ENCODE assay signal across 22 mouse cellular contexts in the genomic region with DNA sequence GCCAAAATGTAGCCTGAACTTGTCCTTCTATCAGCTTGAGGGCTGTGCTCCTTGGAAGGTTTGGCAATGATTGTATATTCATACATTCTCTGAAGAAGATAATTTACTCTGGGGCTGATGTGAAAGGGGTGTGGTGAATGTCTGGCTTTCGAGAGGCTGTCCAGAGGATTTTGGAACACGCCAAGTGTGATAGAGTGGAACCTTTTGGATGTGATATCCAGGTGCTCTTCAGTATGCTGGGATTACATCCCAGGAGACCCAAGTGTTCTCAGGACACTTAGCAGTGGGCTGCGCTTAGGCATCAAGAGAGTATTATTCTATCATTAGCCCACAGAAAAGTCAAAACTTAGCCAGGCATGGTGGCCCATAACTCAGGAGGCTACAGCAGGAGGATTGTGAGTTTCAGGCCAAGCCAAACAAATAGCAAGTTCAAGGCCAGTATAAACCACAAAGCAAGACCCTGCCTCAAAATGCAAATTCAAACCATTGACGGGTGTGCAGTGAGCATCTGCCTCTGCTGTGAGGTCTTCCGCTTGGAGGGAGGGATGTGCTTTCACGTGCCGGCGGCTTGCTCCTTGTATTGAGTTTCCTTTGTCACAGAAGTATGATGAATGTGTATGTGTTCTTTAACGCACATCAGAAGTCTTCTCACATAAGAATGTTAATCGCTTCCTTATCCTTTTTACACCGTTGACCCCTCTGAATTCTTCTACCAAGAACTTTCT. TPM values are rescaled to one million over a fixed set of nuclear protein-coding genes. Genes with fewer than 3 reads are reported as not detected.
A peak's percentile ranks its signal among the peaks of the same experiment; 100 is the strongest.
DNase-seq lines count a peak whose midpoint lies in the region; ATAC-seq and TF ChIP-seq lines count a peak whose summit lies in the region.
"Had no signal": no experiment of that assay in that cellular context is flagged by ENCODE, and none has a peak within 500 bp of the region (broad histone marks: within the 10 kb centered on the region; RNA-seq: fewer than 3 reads in every experiment).

No protein-coding gene starts in this region.

- no peak overlapping the region for H3K9ac ChIP-seq in intestine, embryonic 16.5 days (ENCODE audit: low read depth, low read length)
- no peak overlapping the region for H3K9ac ChIP-seq in intestine, embryonic 15.5 days
- H3K9ac ChIP-seq in intestine, postnatal 0 days (ENCODE audit: low read depth, low read length), result no peak overlapping the region
- H3K9ac ChIP-seq: hindbrain, embryonic 13.5 days had no signal

- H3K4me2 ChIP-seq in intestine, embryonic 16.5 days (ENCODE audit: low read depth, low read length), result 0 out of 2 replicates have a peak overlapping the region, but pooled peaks have one; percentile 7
- no peak overlapping the region for H3K4me2 ChIP-seq in intestine, embryonic 15.5 days (replicated peaks)
- H3K4me2 ChIP-seq in intestine, postnatal 0 days (replicated peaks; ENCODE audit: low read depth), result peak overlapping the region; percentile 1; the same call in 1 of the 2 replicates
- H3K4me2 ChIP-seq: hindbrain, embryonic 13.5 days had no signal

- 0 out of 2 replicates have a peak, but pooled peaks cover 5% of the 10 kb centered on the region for H3K36me3 ChIP-seq in intestine, embryonic 16.5 days (ENCODE audit: control insufficient read depth, insufficient read depth, low read length)
- H3K36me3 ChIP-seq in intestine, embryonic 15.5 days, result peaks cover 6% of the 10 kb centered on the region; the same call in 1 of the 2 replicates
- H3K36me3 ChIP-seq in intestine, postnatal 0 days (ENCODE audit: control insufficient read depth, insufficient read depth), result no peaks in the 10 kb centered on the region
- no peaks in the 10 kb centered on the region for H3K36me3 ChIP-seq in kidney, adult 2 months (ENCODE audit: control insufficient read depth, insufficient read depth, low read length)

- WGBS in intestine, embryonic 16.5 days, result 87% methylated on average over 11 of the region's 11 CpGs
- 88% methylated on average over 11 of the region's 11 CpGs for WGBS in intestine, embryonic 15.5 days
- 82% methylated on average over 11 of the region's 11 CpGs for WGBS in intestine, postnatal 0 days
- WGBS in kidney, adult 2 months, result 86% methylated on average over 11 of the region's 11 CpGs

- DNase-seq in ES-CJ7 (ENCODE audit: low read depth, low spot score), result peak; percentile 60
- DNase-seq in embryo, embryonic 10.5 days (ENCODE audit: low spot score), result no peak
- DNase-seq in kidney, adult 2 months, result no peak
- DNase-seq: adrenal gland, postnatal 14 days; cerebellum, adult 11-12 months; cerebellum, adult 9-10 months; cerebellum, postnatal 25 days; gastrocnemius, postnatal 14 days; heart, postnatal 10 days; heart, postnatal 4 days had no signal

- no peak overlapping the region for H3K4me3 ChIP-seq in intestine, embryonic 16.5 days (ENCODE audit: low read length)
- H3K4me3 ChIP-seq in intestine, embryonic 15.5 days (replicated peaks), result no peak overlapping the region
- no peak overlapping the region for H3K4me3 ChIP-seq in intestine, postnatal 0 days (ENCODE audit: low read depth, low read length)
- no peak overlapping the region for H3K4me3 ChIP-seq in kidney, adult 2 months (ENCODE audit: insufficient read depth, low read depth, low read length)
- H3K4me3 ChIP-seq: hindbrain, embryonic 13.5 days had no signal

- no peaks in the 10 kb centered on the region for H3K27me3 ChIP-seq in intestine, embryonic 16.5 days (replicated peaks; ENCODE audit: control insufficient read depth, insufficient read depth, low read length)
- no peaks in the 10 kb centered on the region for H3K27me3 ChIP-seq in intestine, embryonic 15.5 days (replicated peaks)
- no peaks in the 10 kb centered on the region for H3K27me3 ChIP-seq in intestine, postnatal 0 days (replicated peaks; ENCODE audit: control insufficient read depth, insufficient read depth, low read length)
- no peaks in the 10 kb centered on the region for H3K27me3 ChIP-seq in kidney, adult 2 months (replicated peaks; ENCODE audit: control insufficient read depth, insufficient read depth, low read length)
- H3K27me3 ChIP-seq: CH12.LX; hindbrain, embryonic 13.5 days had no signal

- TF ChIP-seq CTCF in intestine, postnatal 0 days (IDR thresholded peaks at IDR 0.05; ENCODE audit: low read depth), result no peak
- no peak for TF ChIP-seq CTCF in kidney, adult 2 months (conservative IDR thresholded peaks at IDR 0.05; ENCODE audit: insufficient read depth, insufficient read length, low read depth, low read length)

- H3K9me3 ChIP-seq in intestine, embryonic 16.5 days (ENCODE audit: control insufficient read depth, low read length), result no peaks in the 10 kb centered on the region
- no peaks in the 10 kb centered on the region for H3K9me3 ChIP-seq in intestine, embryonic 15.5 days
- no peaks in the 10 kb centered on the region for H3K9me3 ChIP-seq in intestine, postnatal 0 days (ENCODE audit: control insufficient read depth)
- H3K9me3 ChIP-seq: hindbrain, embryonic 13.5 days had no signal

- peak overlapping the region; percentile 55; the same call in 1 of the 2 replicates for H3K27ac ChIP-seq in intestine, embryonic 16.5 days (ENCODE audit: low read length)
- H3K27ac ChIP-seq in intestine, embryonic 15.5 days, result no peak overlapping the region
- peak overlapping the region; percentile 65 for H3K27ac ChIP-seq in intestine, postnatal 0 days (ENCODE audit: low read depth, low read length)
- H3K27ac ChIP-seq in kidney, adult 2 months (ENCODE audit: insufficient read depth, low read depth, low read length), result no peak overlapping the region
- H3K27ac ChIP-seq: hindbrain, embryonic 13.5 days; hindbrain, postnatal 0 days had no signal

- ATAC-seq in intestine, embryonic 16.5 days, result no peak
- no peak for ATAC-seq in intestine, embryonic 15.5 days
- no peak for ATAC-seq in intestine, postnatal 0 days
- ATAC-seq: activated CD4-positive, CD25-positive, alpha-beta regulatory T cell, adult 4 months; forebrain, embryonic 16.5 days; hindbrain, postnatal 0 days had no signal

- peaks cover 6% of the 10 kb centered on the region for H3K4me1 ChIP-seq in intestine, embryonic 16.5 days (ENCODE audit: control insufficient read depth, insufficient read depth, low read length)
- no peaks in the 10 kb centered on the region for H3K4me1 ChIP-seq in intestine, embryonic 15.5 days (replicated peaks)
- H3K4me1 ChIP-seq in intestine, postnatal 0 days (replicated peaks; ENCODE audit: control insufficient read depth, insufficient read depth, low read length), result no peaks in the 10 kb centered on the region
- H3K4me1 ChIP-seq in kidney, adult 2 months (ENCODE audit: control insufficient read depth, insufficient read depth, low read length), result peaks cover 3% of the 10 kb centered on the region; the same call in 1 of the 2 replicates
- H3K4me1 ChIP-seq: hindbrain, embryonic 13.5 days had no signal

- TF ChIP-seq POLR2A in kidney, adult 2 months (IDR thresholded peaks at IDR 0.05; ENCODE audit: low read depth, low read length), result no peak

RNA-seq across cellular contexts. Expression of a gene that starts 19.5 kb away (rescaled TPM):
- 104 and 121 TPM in 2 replicates for polyA plus RNA-seq in intestine, embryonic 16.5 days (2015; fragmentation: Nextera tagmentation; extraction: Ambion mirVana)
- polyA plus RNA-seq in intestine, embryonic 15.5 days (2015; fragmentation: Nextera tagmentation; extraction: Ambion mirVana), result 111 and 125 TPM in 2 replicates
- 64.6 and 65.2 TPM in 2 replicates for polyA plus RNA-seq in intestine, postnatal 0 days (2015; fragmentation: Nextera tagmentation; extraction: Ambion mirVana)
- 14.8 and 21.3 TPM in 2 replicates for polyA plus RNA-seq in kidney, adult 2 months (2012; rRNA removed)

RNA-seq across cellular contexts. Expression of a gene that starts 19.6 kb away (rescaled TPM):
- polyA plus RNA-seq in intestine, embryonic 16.5 days (2015; fragmentation: Nextera tagmentation; extraction: Ambion mirVana), result 513 and 517 TPM in 2 replicates
- polyA plus RNA-seq in intestine, embryonic 15.5 days (2015; fragmentation: Nextera tagmentation; extraction: Ambion mirVana), result 465 and 500 TPM in 2 replicates
- polyA plus RNA-seq in intestine, postnatal 0 days (2015; fragmentation: Nextera tagmentation; extraction: Ambion mirVana), result 445 and 480 TPM in 2 replicates
- 68.9 and 94.6 TPM in 2 replicates for polyA plus RNA-seq in kidney, adult 2 months (2012; rRNA removed)

RNA-seq across cellular contexts. Expression of a gene that starts 40.1 kb away (rescaled TPM):
- not detected in 2 replicates for polyA plus RNA-seq in intestine, embryonic 16.5 days (2015; fragmentation: Nextera tagmentation; extraction: Ambion mirVana)
- 0.08 and 0.09 TPM in 2 replicates for polyA plus RNA-seq in intestine, embryonic 15.5 days (2015; fragmentation: Nextera tagmentation; extraction: Ambion mirVana)
- 0.12 TPM in 1 of 2 replicates, not detected in the other for polyA plus RNA-seq in intestine, postnatal 0 days (2015; fragmentation: Nextera tagmentation; extraction: Ambion mirVana)
- not detected in 2 replicates for polyA plus RNA-seq in kidney, adult 2 months (2012; rRNA removed)
- polyA plus RNA-seq: cortical plate, adult 2 months; embryonic facial prominence, embryonic 11.5 days; forebrain, embryonic 11.5 days; forebrain, embryonic 16.5 days; heart, embryonic 14.5 days; hindbrain, embryonic 13.5 days; hindbrain, postnatal 0 days had no signal

RNA-seq across cellular contexts. Expression of a gene that starts 50.0 kb away (rescaled TPM):
- polyA plus RNA-seq in intestine, embryonic 16.5 days (2015; fragmentation: Nextera tagmentation; extraction: Ambion mirVana), result 5.7 and 5.9 TPM in 2 replicates
- polyA plus RNA-seq in intestine, embryonic 15.5 days (2015; fragmentation: Nextera tagmentation; extraction: Ambion mirVana), result 7.0 and 7.8 TPM in 2 replicates
- 3.8 and 4.0 TPM in 2 replicates for polyA plus RNA-seq in intestine, postnatal 0 days (2015; fragmentation: Nextera tagmentation; extraction: Ambion mirVana)
- polyA plus RNA-seq in kidney, adult 2 months (2012; rRNA removed), result 1.8 and 2.1 TPM in 2 replicates

Comparison
In these comparisons a context has a peak if more than half of its experiments do, and no peak if none do; other contexts are left out.
1. H3K27ac ChIP-seq: peak in intestine, embryonic 16.5 days (single experiment) and intestine, postnatal 0 days (single experiment); none in intestine, embryonic 15.5 days (single experiment) and kidney, adult 2 months (single experiment).